22 mouse cellular contexts compared by ENCODE assay signal in the genomic region with DNA sequence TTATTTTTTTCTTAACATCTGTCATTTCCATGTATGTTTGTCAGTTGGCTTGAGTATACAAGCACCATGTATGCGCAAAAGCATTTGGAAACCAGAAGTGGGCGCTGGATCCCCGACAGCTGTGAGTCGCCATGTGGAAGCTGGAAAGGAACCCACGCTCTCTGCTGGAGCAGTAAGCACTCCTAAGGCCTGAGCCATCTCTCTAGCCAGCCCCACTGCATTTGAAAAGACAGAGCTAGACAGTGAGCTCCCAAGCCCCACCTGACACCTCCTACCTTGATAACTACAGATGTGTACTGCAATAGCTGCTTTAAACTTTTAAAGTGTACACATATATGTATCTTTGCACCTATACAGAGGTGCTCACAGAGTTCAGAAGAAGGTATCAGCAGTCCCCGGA. TPM values are rescaled to one million over a fixed set of nuclear protein-coding genes. Genes with fewer than 3 reads are reported as not detected.
DNase-seq lines count a peak whose midpoint lies in the region; ATAC-seq and TF ChIP-seq lines count a peak whose summit lies in the region.
"Had no signal": no experiment of that assay in that cellular context is flagged by ENCODE, and none has a peak within 500 bp of the region (broad histone marks: within the 10 kb centered on the region; RNA-seq: fewer than 3 reads in every experiment).

No protein-coding gene starts in this region.

- ATAC-seq in lung, embryonic 14.5 days (ENCODE audit: insufficient read depth) = no peak
- ATAC-seq: CD4-positive, CD25-positive, alpha-beta regulatory T cell, adult 4 months; forebrain, embryonic 15.5 days had no signal

- H3K9ac ChIP-seq in heart, adult 2 months (ENCODE audit: low read depth, low read length) = no peak overlapping the region
- H3K9ac ChIP-seq in lung, embryonic 14.5 days = no peak overlapping the region
- H3K9ac ChIP-seq: embryonic facial prominence, embryonic 12.5 days; forebrain, embryonic 15.5 days; heart, embryonic 15.5 days; hindbrain, embryonic 14.5 days had no signal

- intact Hi-C loops in heart, adult 2 months (cut with DNase I) = no loop called here

- TF ChIP-seq EP300 in heart, adult 2 months (IDR thresholded peaks at IDR 0.05; ENCODE audit: insufficient read depth, low read depth, low read length) = no peak

- H3K27me3 ChIP-seq in heart, adult 2 months (ENCODE audit: control insufficient read depth, insufficient read depth, low read length) = no peaks in the 10 kb centered on the region
- H3K27me3 ChIP-seq in heart, embryonic 10.5 days (ENCODE audit: insufficient read depth, poor library complexity, severe bottlenecking) = no peaks in the 10 kb centered on the region
- no peaks in the 10 kb centered on the region for H3K27me3 ChIP-seq in lung, embryonic 14.5 days (ENCODE audit: insufficient read depth, low read length)
- H3K27me3 ChIP-seq: embryonic facial prominence, embryonic 12.5 days; forebrain, embryonic 15.5 days; heart, embryonic 15.5 days had no signal

- TF ChIP-seq POLR2A in heart, adult 2 months (IDR thresholded peaks at IDR 0.05; ENCODE audit: insufficient read depth, low read depth, low read length) = no peak

- 90% methylated on average over 6 of the region's 6 CpGs for WGBS in heart, adult 2 months
- WGBS in heart, embryonic 10.5 days = 92% methylated on average over 6 of the region's 6 CpGs
- WGBS in lung, embryonic 14.5 days = 89% methylated on average over 6 of the region's 6 CpGs

- H3K4me1 ChIP-seq in heart, adult 2 months (ENCODE audit: control insufficient read depth, insufficient read depth, low read length) = no peaks in the 10 kb centered on the region
- no peaks in the 10 kb centered on the region for H3K4me1 ChIP-seq in heart, embryonic 10.5 days
- H3K4me1 ChIP-seq in lung, embryonic 14.5 days (ENCODE audit: insufficient read depth) = no peaks in the 10 kb centered on the region
- H3K4me1 ChIP-seq: embryonic facial prominence, embryonic 12.5 days; forebrain, embryonic 15.5 days; hindbrain, embryonic 10.5 days had no signal

- no peak overlapping the region for H3K27ac ChIP-seq in heart, adult 2 months
- no peak overlapping the region for H3K27ac ChIP-seq in heart, embryonic 10.5 days
- no peak overlapping the region for H3K27ac ChIP-seq in lung, embryonic 14.5 days (ENCODE audit: low read depth)
- H3K27ac ChIP-seq: embryonic facial prominence, embryonic 12.5 days; forebrain, embryonic 15.5 days; heart, embryonic 15.5 days; hindbrain, embryonic 10.5 days; hindbrain, embryonic 14.5 days had no signal

- H3K79me2 ChIP-seq in heart, adult 2 months (replicated peaks; ENCODE audit: control insufficient read depth, insufficient read depth, low read length) = no peaks in the 10 kb centered on the region

- no peak overlapping the region for H3K4me2 ChIP-seq in lung, embryonic 14.5 days
- H3K4me2 ChIP-seq: embryonic facial prominence, embryonic 12.5 days; forebrain, embryonic 15.5 days; heart, embryonic 11.5 days; heart, embryonic 15.5 days; hindbrain, embryonic 14.5 days had no signal

- DNase-seq in adrenal gland, postnatal 14 days = peak; percentile 43
- no peak for DNase-seq in adrenal gland, adult 2 months
- no peak for DNase-seq in heart, adult 2 months
- DNase-seq in heart, embryonic 10.5 days (ENCODE audit: low spot score) = no peak
- peak; percentile 6 for DNase-seq in lung, embryonic 14.5 days
- no peak for DNase-seq in lung, adult 18-20 months
- DNase-seq in thymus, postnatal 4 days = peak; percentile 27
- DNase-seq in thymus, postnatal 10 days (ENCODE audit: low spot score in 2 of 2) = no peak
- DNase-seq: B cell, adult 2 months; cerebellum, adult 11-12 months; cerebellum, adult 9-10 months; cerebellum, postnatal 25 days; gastrocnemius, postnatal 14 days had no signal

- no peak overlapping the region for H3K4me3 ChIP-seq in heart, adult 2 months
- no peak overlapping the region for H3K4me3 ChIP-seq in heart, embryonic 10.5 days
- no peak overlapping the region for H3K4me3 ChIP-seq in lung, embryonic 14.5 days (ENCODE audit: low read depth, low read length)
- H3K4me3 ChIP-seq: embryonic facial prominence, embryonic 12.5 days; forebrain, embryonic 15.5 days; heart, embryonic 15.5 days; hindbrain, embryonic 10.5 days had no signal

- no peaks in the 10 kb centered on the region for H3K36me3 ChIP-seq in heart, adult 2 months (ENCODE audit: control insufficient read depth, insufficient read depth, low read length)
- peaks cover 96% of the 10 kb centered on the region for H3K36me3 ChIP-seq in heart, embryonic 10.5 days
- peaks cover 98% of the 10 kb centered on the region for H3K36me3 ChIP-seq in lung, embryonic 14.5 days (ENCODE audit: insufficient read depth)

- TF ChIP-seq CTCF in heart, adult 2 months (IDR thresholded peaks at IDR 0.05) = peak; percentile 41
- no peak for TF ChIP-seq CTCF in lung, embryonic 14.5 days (IDR thresholded peaks at IDR 0.05; ENCODE audit: low read depth)

- H3K9me3 ChIP-seq in heart, embryonic 10.5 days = no peaks in the 10 kb centered on the region
- H3K9me3 ChIP-seq in lung, embryonic 14.5 days (ENCODE audit: low read depth, low read length) = no peaks in the 10 kb centered on the region
- H3K9me3 ChIP-seq: embryonic facial prominence, embryonic 12.5 days; forebrain, embryonic 15.5 days; G1E; heart, embryonic 15.5 days; hindbrain, embryonic 10.5 days had no signal

RNA-seq across cellular contexts. Expression of gene 1810010H24Rik, which starts 31.9 kb away (rescaled TPM):
- 1.7 and 2.1 TPM in 2 replicates for total RNA-seq in adrenal gland, postnatal 14 days (2021)
- 1 to 10 TPM; 2.7 to 3.1 TPM for total RNA-seq in adrenal gland, adult 2 months (2021)
- polyA plus RNA-seq in adrenal gland, adult 2 months (2012; rRNA removed) = 2.0 and 4.8 TPM in 2 replicates
- 1 to 10 TPM; 1.9 to 3.0 TPM for total RNA-seq in heart, adult 2 months (2021)
- polyA plus RNA-seq in heart, adult 2 months (2012; rRNA removed) = 1.9 and 2.7 TPM in 2 replicates
- 1.7 and 2.0 TPM in 2 replicates for polyA plus RNA-seq in heart, embryonic 10.5 days (2016; fragmentation: Nextera tagmentation; extraction: Ambion mirVana)
- polyA plus RNA-seq in lung, embryonic 14.5 days (2014; fragmentation: Nextera tagmentation; extraction: Ambion mirVana) = 5.1 and 7.3 TPM in 2 replicates
- total RNA-seq: granulocyte monocyte progenitor cell, adult 5-6 weeks had no signal

RNA-seq across cellular contexts. Expression of gene Kpna2, which starts 58.0 kb away (rescaled TPM):
- total RNA-seq in adrenal gland, postnatal 14 days (2021) = 42.6 and 55.8 TPM in 2 replicates
- total RNA-seq in adrenal gland, adult 2 months (2021) = 10 to 100 TPM; 33.6 to 34.8 TPM
- 6.5 and 7.0 TPM in 2 replicates for polyA plus RNA-seq in adrenal gland, adult 2 months (2012; rRNA removed)
- 10 to 100 TPM; 61.1 to 62.9 TPM for total RNA-seq in heart, adult 2 months (2021)
- polyA plus RNA-seq in heart, adult 2 months (2012; rRNA removed) = 19.5 and 35.7 TPM in 2 replicates
- 431 and 488 TPM in 2 replicates for polyA plus RNA-seq in heart, embryonic 10.5 days (2016; fragmentation: Nextera tagmentation; extraction: Ambion mirVana)
- 563 and 575 TPM in 2 replicates for polyA plus RNA-seq in lung, embryonic 14.5 days (2014; fragmentation: Nextera tagmentation; extraction: Ambion mirVana)

Comparison
In these comparisons a context has a peak if more than half of its experiments do, and no peak if none do; other contexts are left out.
1. DNase-seq: peak in adrenal gland, postnatal 14 days (single experiment), lung, embryonic 14.5 days (single experiment) and thymus, postnatal 4 days (single experiment); none in adrenal gland, adult 2 months (single experiment), heart, adult 2 months (0 of 2), heart, embryonic 10.5 days (single experiment), lung, adult 18-20 months (0 of 2) and thymus, postnatal 10 days (0 of 2).
2. RNA of gene Kpna2, which starts 58.0 kb away (polyA plus RNA-seq): 563 to 575 TPM in lung, embryonic 14.5 days and 431 to 488 TPM in heart, embryonic 10.5 days; 19.5 to 35.7 TPM in heart, adult 2 months and 6.5 to 7.0 TPM in adrenal gland, adult 2 months; every median in the first group is over 10 times any median in the second.